Mouse (Mus musculus): ENCODE data around the gene Hist1h2ae. TPM values are rescaled to one million over a fixed set of nuclear protein-coding genes. Genes with fewer than 3 reads are reported as not detected.
A peak's percentile ranks its signal among the peaks of the same experiment; 100 is the strongest.

The Hist1h2ae gene
- polyA plus RNA-seq, 1 experiment from 2014 or later = 35.5 TPM

DNA sequence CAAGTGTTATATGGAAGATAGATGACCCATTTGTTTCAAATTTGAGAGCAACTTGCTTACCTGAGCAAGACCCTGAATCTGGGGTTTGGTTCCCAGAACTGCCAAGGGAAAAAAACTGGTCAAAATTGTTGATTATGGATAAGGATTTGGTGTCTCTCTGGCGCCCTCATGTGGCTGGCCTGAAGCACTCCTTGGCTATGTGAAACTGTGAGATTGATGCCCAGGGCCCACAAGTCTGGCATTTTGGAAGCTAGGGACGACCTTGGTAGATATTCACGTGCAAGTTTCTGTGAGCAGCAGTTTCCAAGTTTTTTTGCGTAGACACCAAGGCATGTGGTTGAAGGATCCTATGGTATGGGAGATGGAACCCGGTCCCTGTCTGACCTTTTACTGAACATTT, 46.4 kb downstream of the Hist1h2ae start:
- H3K4me1 ChIP-seq (replicated peaks) = peaks cover 22% of the 10 kb centered on the region
- no peaks in the 10 kb centered on the region for H3K36me3 ChIP-seq
- no peaks in the 10 kb centered on the region for H3K9me3 ChIP-seq (replicated peaks)
- no peak overlapping the region for H3K4me3 ChIP-seq
- 10% methylated on average over 5 of the region's 5 CpGs for WGBS
- H3K4me2 ChIP-seq = peak overlapping the region; percentile 10; the same call in 1 of the 2 replicates
- no peak overlapping the region for H3K9ac ChIP-seq
- no peaks in the 10 kb centered on the region for H3K27me3 ChIP-seq
- no peak overlapping the region for H3K27ac ChIP-seq
- no peak for ATAC-seq (replicated peaks; ENCODE audit: insufficient number of reproducible peaks, insufficient read depth, low FRiP score, low read depth)

- ATAC-seq (replicated peaks; ENCODE audit: insufficient number of reproducible peaks, insufficient read depth, low FRiP score, low read depth) = no peak
- H3K4me2 ChIP-seq = no peak overlapping the region
- peaks cover 20% of the 10 kb centered on the region for H3K4me1 ChIP-seq (replicated peaks)
- no peaks in the 10 kb centered on the region for H3K27me3 ChIP-seq
- no peak overlapping the region for H3K9ac ChIP-seq
- no peak overlapping the region for H3K4me3 ChIP-seq
- no peak overlapping the region for H3K27ac ChIP-seq
- 49% methylated on average over 5 of the region's 5 CpGs for WGBS
- no peaks in the 10 kb centered on the region for H3K36me3 ChIP-seq
- no peaks in the 10 kb centered on the region for H3K9me3 ChIP-seq (replicated peaks)
Measured at GRCm38 (mm10) chr13:23523976-23524375, 47.0 kb downstream of the Hist1h2ae start.

DNA sequence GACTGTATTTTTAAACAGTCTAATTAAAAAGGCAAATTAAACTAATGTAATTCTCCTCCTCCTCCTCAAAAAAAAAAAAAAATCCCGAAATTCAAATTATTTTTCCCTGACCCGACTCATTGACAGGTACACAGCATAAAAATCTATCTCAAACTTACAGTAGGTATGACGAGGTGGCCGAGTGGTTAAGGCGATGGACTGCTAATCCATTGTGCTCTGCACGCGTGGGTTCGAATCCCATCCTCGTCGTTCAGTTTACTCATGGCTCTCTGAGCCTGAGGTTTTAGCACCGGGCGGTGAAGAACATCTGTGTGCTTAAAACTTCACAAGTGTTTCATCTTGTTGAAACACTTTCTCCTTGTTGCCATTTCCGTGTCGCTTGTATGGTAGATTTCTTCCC, 49.3 kb downstream of the Hist1h2ae start:
- H3K27ac ChIP-seq = no peak overlapping the region
- H3K27me3 ChIP-seq = no peaks in the 10 kb centered on the region
- no peaks in the 10 kb centered on the region for H3K9me3 ChIP-seq (replicated peaks)
- peaks cover 8% of the 10 kb centered on the region for H3K4me1 ChIP-seq (replicated peaks)
- no peaks in the 10 kb centered on the region for H3K36me3 ChIP-seq
- ATAC-seq (replicated peaks; ENCODE audit: insufficient number of reproducible peaks, insufficient read depth, low FRiP score, low read depth) = no peak
- 0 out of 2 replicates have a peak overlapping the region, but pooled peaks have one; percentile 17 for H3K9ac ChIP-seq
- H3K4me3 ChIP-seq = no peak overlapping the region
- WGBS = 2% methylated on average over 14 of the region's 14 CpGs
- peak overlapping the region; percentile 40 for H3K4me2 ChIP-seq

Small RNA genes lying within 50 kb of the gene (microRNA-seq; reads per million reads assigned to microRNA genes)
- gene Gm44297 (not detected), gene Gm44359 (not detected), gene Gm44394 (not detected)

Other genes with a start within 250 kb of the Hist1h2ae start
- gene Zfp322a, start 202.0 kb downstream of the Hist1h2ae start, polyA plus RNA-seq (2015; fragmentation: Nextera tagmentation; extraction: Ambion mirVana) = 33.4 and 39.1 TPM in 2 replicates
- gene Abt1, start 147.4 kb downstream of the Hist1h2ae start, polyA plus RNA-seq (2015; fragmentation: Nextera tagmentation; extraction: Ambion mirVana) = 8.1 and 8.2 TPM in 2 replicates
- gene Btn1a1, start 105.3 kb downstream of the Hist1h2ae start, polyA plus RNA-seq (2015; fragmentation: Nextera tagmentation; extraction: Ambion mirVana) = 0.85 and 1.4 TPM in 2 replicates
- 0.31 and 0.41 TPM in 2 replicates for gene Btn2a2, start 82.4 kb downstream of the Hist1h2ae start, polyA plus RNA-seq (2015; fragmentation: Nextera tagmentation; extraction: Ambion mirVana)
- 5.4 and 5.7 TPM in 2 replicates for gene Hist1h4h, start 40.2 kb downstream of the Hist1h2ae start, polyA plus RNA-seq (2015; fragmentation: Nextera tagmentation; extraction: Ambion mirVana)
- gene Hist1h2af, start 37.3 kb downstream of the Hist1h2ae start, polyA plus RNA-seq (2015; fragmentation: Nextera tagmentation; extraction: Ambion mirVana) = 2.2 and 2.6 TPM in 2 replicates
- gene Hist1h3g, start 35.8 kb downstream of the Hist1h2ae start, polyA plus RNA-seq (2015; fragmentation: Nextera tagmentation; extraction: Ambion mirVana) = 1.6 and 3.1 TPM in 2 replicates
- 0.61 and 0.74 TPM in 2 replicates for gene Hist1h2bh, start 27.8 kb downstream of the Hist1h2ae start, polyA plus RNA-seq (2015; fragmentation: Nextera tagmentation; extraction: Ambion mirVana)
- 0.16 and 0.25 TPM in 2 replicates for gene Hist1h3f, start 27.2 kb downstream of the Hist1h2ae start, polyA plus RNA-seq (2015; fragmentation: Nextera tagmentation; extraction: Ambion mirVana)
- 0.62 and 0.66 TPM in 2 replicates for gene Hist1h4f, start 19.6 kb downstream of the Hist1h2ae start, polyA plus RNA-seq (2015; fragmentation: Nextera tagmentation; extraction: Ambion mirVana)
- 0.18 and 0.23 TPM in 2 replicates for gene Hist1h1d, start 18.0 kb downstream of the Hist1h2ae start, polyA plus RNA-seq (2015; fragmentation: Nextera tagmentation; extraction: Ambion mirVana)
- gene Hist1h3e, start 8.9 kb downstream of the Hist1h2ae start, polyA plus RNA-seq (2015; fragmentation: Nextera tagmentation; extraction: Ambion mirVana) = 1.7 and 2.4 TPM in 2 replicates
- 4.3 and 4.6 TPM in 2 replicates for gene Hist1h2bg, start 176 bp upstream of the Hist1h2ae start, polyA plus RNA-seq (2015; fragmentation: Nextera tagmentation; extraction: Ambion mirVana)
- 0.97 and 1.5 TPM in 2 replicates for gene Hist1h2bf, start 3.0 kb upstream of the Hist1h2ae start, polyA plus RNA-seq (2015; fragmentation: Nextera tagmentation; extraction: Ambion mirVana)
- gene Hist1h2ad, start 3.2 kb upstream of the Hist1h2ae start, polyA plus RNA-seq (2015; fragmentation: Nextera tagmentation; extraction: Ambion mirVana) = 1.2 and 1.6 TPM in 2 replicates
- gene Hist1h3d, start 4.5 kb upstream of the Hist1h2ae start, polyA plus RNA-seq (2015; fragmentation: Nextera tagmentation; extraction: Ambion mirVana) = 2.0 and 2.2 TPM in 2 replicates
- 48.2 and 53.2 TPM in 2 replicates for gene Hist1h4d, start 10.4 kb upstream of the Hist1h2ae start, polyA plus RNA-seq (2015; fragmentation: Nextera tagmentation; extraction: Ambion mirVana)
- 1.7 and 1.9 TPM in 2 replicates for gene Hist1h2be, start 49.9 kb upstream of the Hist1h2ae start, polyA plus RNA-seq (2015; fragmentation: Nextera tagmentation; extraction: Ambion mirVana)
- gene Hist1h1e, start 51.3 kb upstream of the Hist1h2ae start, polyA plus RNA-seq (2015; fragmentation: Nextera tagmentation; extraction: Ambion mirVana) = 9.6 and 10.8 TPM in 2 replicates
- gene Hist1h2ac, start 112.7 kb upstream of the Hist1h2ae start, polyA plus RNA-seq (2015; fragmentation: Nextera tagmentation; extraction: Ambion mirVana) = 0.50 and 0.74 TPM in 2 replicates
- 51.8 and 52.1 TPM in 2 replicates for gene Hist1h2bc, start 113.0 kb upstream of the Hist1h2ae start, polyA plus RNA-seq (2015; fragmentation: Nextera tagmentation; extraction: Ambion mirVana)
- 0.14 TPM in 1 of 2 replicates, not detected in the other for gene Hist1h1t, start 124.6 kb upstream of the Hist1h2ae start, polyA plus RNA-seq (2015; fragmentation: Nextera tagmentation; extraction: Ambion mirVana)
- 2.4 and 2.7 TPM in 2 replicates for gene Hist1h4c, start 127.2 kb upstream of the Hist1h2ae start, polyA plus RNA-seq (2015; fragmentation: Nextera tagmentation; extraction: Ambion mirVana)
- gene Hfe, start 139.6 kb upstream of the Hist1h2ae start, polyA plus RNA-seq (2015; fragmentation: Nextera tagmentation; extraction: Ambion mirVana) = 10.3 and 13.6 TPM in 2 replicates
- gene Hist1h1c, start 167.6 kb upstream of the Hist1h2ae start, polyA plus RNA-seq (2015; fragmentation: Nextera tagmentation; extraction: Ambion mirVana) = 38.8 and 41.2 TPM in 2 replicates
- gene Hist1h3c, start 174.4 kb upstream of the Hist1h2ae start, polyA plus RNA-seq (2015; fragmentation: Nextera tagmentation; extraction: Ambion mirVana) = 2.0 and 4.1 TPM in 2 replicates
- gene Hist1h2bb, start 175.5 kb upstream of the Hist1h2ae start, polyA plus RNA-seq (2015; fragmentation: Nextera tagmentation; extraction: Ambion mirVana) = 1.2 and 1.9 TPM in 2 replicates
- gene Hist1h2ab, start 179.9 kb upstream of the Hist1h2ae start, polyA plus RNA-seq (2015; fragmentation: Nextera tagmentation; extraction: Ambion mirVana) = 15.3 and 20.4 TPM in 2 replicates
- gene Hist1h3b, start 181.0 kb upstream of the Hist1h2ae start, polyA plus RNA-seq (2015; fragmentation: Nextera tagmentation; extraction: Ambion mirVana) = 3.1 and 4.7 TPM in 2 replicates
- gene Hist1h4b, start 185.8 kb upstream of the Hist1h2ae start, polyA plus RNA-seq (2015; fragmentation: Nextera tagmentation; extraction: Ambion mirVana) = 1.2 and 1.7 TPM in 2 replicates
- not detected in 2 replicates for gene Hist1h4a, start 190.0 kb upstream of the Hist1h2ae start, polyA plus RNA-seq (2015; fragmentation: Nextera tagmentation; extraction: Ambion mirVana)
- 1.5 and 2.4 TPM in 2 replicates for gene Hist1h3a, start 191.2 kb upstream of the Hist1h2ae start, polyA plus RNA-seq (2015; fragmentation: Nextera tagmentation; extraction: Ambion mirVana)
- 0.76 and 0.98 TPM in 2 replicates for gene Hist1h1a, start 192.4 kb upstream of the Hist1h2ae start, polyA plus RNA-seq (2015; fragmentation: Nextera tagmentation; extraction: Ambion mirVana)
- gene Trim38, start 198.7 kb upstream of the Hist1h2ae start, polyA plus RNA-seq (2015; fragmentation: Nextera tagmentation; extraction: Ambion mirVana) = not detected in 2 replicates
- not detected in 2 replicates for gene Slc17a2, start 235.8 kb upstream of the Hist1h2ae start, polyA plus RNA-seq (2015; fragmentation: Nextera tagmentation; extraction: Ambion mirVana)